Mouse (Mus musculus): ENCODE results near the gene AC109138.7.
A peak's percentile ranks its signal among the peaks of the same experiment; 100 is the strongest.

AC109138.7 gene

GRCm38 (mm10) chr19:4192251-4192985, 21.7 kb upstream of the AC109138.7 start:
- DNase-seq (ENCODE audit: inconsistent age in 2 of 2, low spot score in 1 of 2), result peak in 1 of 2 experiments; percentile 72

GRCm38 (mm10) chr19:4193129-4193528, 21.0 kb upstream of the AC109138.7 start:
- DNase-seq (ENCODE audit: inconsistent age in 2 of 2, low spot score in 1 of 2), result peak in 1 of 2 experiments; percentile 53

GRCm38 (mm10) chr19:4194021-4194724, 20.0 kb upstream of the AC109138.7 start:
- DNase-seq (ENCODE audit: inconsistent age in 2 of 2, low spot score in 1 of 2), result peak in 1 of 2 experiments; percentile 65

DNA sequence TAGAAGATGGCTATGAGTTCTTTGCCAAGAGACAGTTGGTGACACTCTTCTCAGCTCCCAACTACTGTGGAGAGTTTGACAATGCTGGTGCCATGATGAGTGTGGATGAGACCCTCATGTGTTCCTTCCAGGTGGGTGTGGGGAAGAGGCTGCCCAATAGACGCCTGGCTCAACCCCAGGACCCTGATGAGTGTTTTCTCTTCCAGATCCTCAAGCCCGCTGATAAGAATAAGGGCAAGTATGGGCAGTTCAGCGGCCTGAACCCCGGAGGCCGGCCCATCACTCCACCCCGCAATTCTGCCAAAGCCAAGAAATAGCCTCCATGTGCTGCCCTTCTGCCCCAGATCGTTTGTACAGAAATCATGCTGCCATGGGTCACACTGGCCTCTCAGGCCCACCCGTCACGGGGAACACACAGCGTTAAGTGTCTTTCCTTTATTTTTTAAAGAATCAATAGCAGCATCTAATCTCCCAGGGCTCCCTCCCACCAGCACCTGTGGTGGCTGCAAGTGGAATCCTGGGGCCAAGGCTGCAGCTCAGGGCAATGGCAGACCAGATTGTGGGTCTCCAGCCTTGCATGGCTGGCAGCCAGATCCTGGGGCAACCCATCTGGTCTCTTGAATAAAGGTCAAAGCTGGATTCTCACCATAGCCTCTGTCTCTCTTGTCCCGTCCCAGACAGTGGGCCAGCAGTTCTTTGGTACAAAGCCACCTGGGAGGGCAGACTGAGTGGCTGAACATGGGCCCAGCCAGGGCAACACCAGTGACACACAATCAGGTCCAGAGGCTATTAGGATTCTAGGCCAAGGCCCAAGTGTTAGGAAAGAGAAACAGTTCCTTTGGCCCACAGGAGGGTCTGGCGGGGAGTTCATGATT, 19.1 kb upstream of the AC109138.7 start:
- DNase-seq (ENCODE audit: inconsistent age in 2 of 2, low spot score in 1 of 2), result peak in 1 of 2 experiments; percentile 69

GRCm38 (mm10) chr19:4196048-4196447, 18.1 kb upstream of the AC109138.7 start:
- DNase-seq (ENCODE audit: inconsistent age in 2 of 2, low spot score in 1 of 2), result no peak

DNA sequence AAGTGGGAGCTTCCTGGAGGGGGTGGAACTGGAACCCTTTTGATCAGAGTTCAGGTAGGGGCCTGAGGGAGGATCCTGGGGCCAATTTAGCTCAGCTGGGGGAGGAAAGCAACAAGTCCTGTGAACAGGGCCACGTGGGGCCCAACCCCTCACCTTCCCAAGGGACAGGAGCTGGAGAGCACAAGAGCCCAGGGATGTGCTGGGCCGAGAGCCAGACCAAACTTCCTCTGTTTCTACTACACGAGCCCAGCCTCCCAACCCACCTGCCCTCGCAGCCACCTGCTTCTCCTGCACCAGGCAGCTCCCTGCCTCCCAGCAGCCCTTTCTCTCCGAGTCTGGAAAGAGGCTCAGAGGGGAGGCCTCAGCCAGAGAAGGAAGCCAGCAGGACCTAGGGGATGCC, 17.6 kb upstream of the AC109138.7 start:
- DNase-seq (ENCODE audit: inconsistent age in 2 of 2, low spot score in 1 of 2), result peak in 1 of 2 experiments; percentile 63

GRCm38 (mm10) chr19:4197180-4197579, 17.0 kb upstream of the AC109138.7 start:
- DNase-seq (ENCODE audit: inconsistent age in 2 of 2, low spot score in 1 of 2), result no peak

GRCm38 (mm10) chr19:4201291-4201909, 12.8 kb upstream of the AC109138.7 start, which contains the start of gene Rad9a:
Gene Rad9a, minus strand, starts transcription at chr19:4201662.
- peak; percentile 96 to 98 for DNase-seq (ENCODE audit: inconsistent age in 2 of 2, low spot score in 1 of 2)

- no peak for DNase-seq (ENCODE audit: inconsistent age in 2 of 2, low spot score in 1 of 2)
These were observed 12.0 kb upstream of the AC109138.7 start for GRCm38 (mm10) chr19:4202149-4202548.

GRCm38 (mm10) chr19:4203148-4203547, 11.0 kb upstream of the AC109138.7 start:
- no peak for DNase-seq (ENCODE audit: inconsistent age in 2 of 2, low spot score in 1 of 2)

DNA sequence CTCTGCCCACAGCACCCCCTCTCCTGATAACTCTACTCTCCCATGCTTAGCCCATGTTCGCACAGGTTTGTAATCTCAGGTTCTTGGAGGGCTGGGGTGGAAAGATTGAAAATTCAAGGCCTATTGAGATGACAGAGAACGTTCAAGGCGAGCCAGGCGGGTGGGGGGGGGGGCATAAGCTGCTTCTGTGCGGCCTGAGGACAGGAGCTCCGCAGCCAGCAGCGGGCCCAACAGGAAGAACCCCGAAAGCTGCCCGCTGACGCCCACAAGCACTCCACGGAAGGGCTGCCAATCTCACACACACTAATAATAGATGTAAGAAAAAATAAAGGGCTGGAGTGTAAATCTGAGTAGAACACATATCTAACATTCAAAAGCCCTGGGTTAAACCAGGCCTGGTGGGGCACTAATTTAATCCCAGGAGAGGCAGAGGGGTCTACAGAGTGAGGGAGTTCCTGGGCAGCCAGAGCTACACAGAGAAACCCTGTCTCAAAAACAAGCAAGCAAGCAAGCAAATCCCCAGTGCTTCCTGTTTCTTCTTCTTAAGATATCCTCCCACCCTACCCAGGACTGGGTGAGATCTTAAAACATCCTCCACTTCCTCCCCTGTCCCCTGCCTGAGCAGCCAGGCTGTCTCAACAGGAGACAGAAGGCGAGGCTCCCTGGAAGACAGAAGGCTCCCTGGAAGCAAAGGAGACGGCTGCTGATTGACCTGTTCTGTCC, 10.4 kb upstream of the AC109138.7 start:
- DNase-seq (ENCODE audit: inconsistent age in 2 of 2, low spot score in 1 of 2), result no peak

DNA sequence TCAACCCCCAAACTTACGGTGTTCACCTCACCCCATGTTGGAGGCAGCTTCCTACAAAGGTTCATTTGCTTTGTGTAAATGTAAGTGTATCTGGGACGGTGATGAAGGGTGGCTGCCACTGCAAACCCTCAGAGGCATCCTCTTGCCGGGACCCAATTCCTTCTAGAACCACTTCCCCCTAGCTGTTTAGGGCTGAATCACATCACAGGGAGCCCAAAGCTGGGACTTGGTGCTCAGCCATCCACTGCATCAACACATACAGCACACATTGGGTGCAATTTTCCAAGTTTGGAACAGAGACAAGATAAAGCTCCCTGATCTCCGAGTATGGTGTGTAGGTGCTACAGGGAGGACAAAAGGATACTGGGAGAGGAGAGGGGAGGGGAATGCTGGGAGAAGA, 9.3 kb upstream of the AC109138.7 start:
- no peak for DNase-seq (ENCODE audit: inconsistent age in 2 of 2, low spot score in 1 of 2)

GRCm38 (mm10) chr19:4206971-4207370, 7.2 kb upstream of the AC109138.7 start:
- DNase-seq (ENCODE audit: inconsistent age in 2 of 2, low spot score in 1 of 2), result peak; percentile 85 to 93

- DNase-seq (ENCODE audit: inconsistent age in 2 of 2, low spot score in 1 of 2), result peak in 1 of 2 experiments; percentile 60
These were observed 5.6 kb upstream of the AC109138.7 start for GRCm38 (mm10) chr19:4208563-4208962.

- peak in 1 of 2 experiments; percentile 11 for DNase-seq (ENCODE audit: inconsistent age in 2 of 2, low spot score in 1 of 2)
These were observed 2.1 kb upstream of the AC109138.7 start for GRCm38 (mm10) chr19:4211891-4212588.

- peak; percentile 79 to 93 for DNase-seq (ENCODE audit: inconsistent age in 2 of 2, low spot score in 1 of 2)
These were observed 608 bp upstream of the AC109138.7 start for GRCm38 (mm10) chr19:4213524-4213974.

- DNase-seq (ENCODE audit: inconsistent age in 2 of 2, low spot score in 1 of 2), result peak; percentile 47 to 75
These were observed 754 bp downstream of the AC109138.7 start for GRCm38 (mm10) chr19:4214771-4215450.

GRCm38 (mm10) chr19:4215451-4215840, 1.3 kb downstream of the AC109138.7 start:
- no peak for DNase-seq (ENCODE audit: inconsistent age in 2 of 2, low spot score in 1 of 2)

Data from adrenal gland, adult (tissue).